Mouse (Mus musculus) ES-Bruce4 (cell line): Measurements from ENCODE around the gene Hsd3b6.

Experiments
- CTCF ChIP-seq: IDR thresholded peaks from one replicate; pipeline ENCODE4 v1.8.1; 2011; ENCODE audit warnings: low read depth, low read length
- EP300 ChIP-seq: IDR thresholded peaks from 2 replicates; pipeline ENCODE4 v1.6.1; 2011; ENCODE audit warnings: low read depth, low read length; ENCODE audit not compliant: insufficient read depth
- POLR2A ChIP-seq: IDR thresholded peaks from one replicate; pipeline ENCODE4 v1.8.1; 2011; ENCODE audit warnings: low read length; ENCODE audit not compliant: insufficient read depth

- no peak for TF ChIP-seq CTCF
- TF ChIP-seq EP300 = no peak
- TF ChIP-seq POLR2A = no peak
These were observed 33.3 kb downstream of the Hsd3b6 start for GRCm38 (mm10) chr3:98780921-98781320.
